Mouse (Mus musculus) heart, postnatal 0 days (tissue): ENCODE data around the gene Uchl5. TPM values are rescaled to one million over a fixed set of nuclear protein-coding genes. Genes with fewer than 3 reads are reported as not detected.

Experiments used
- ATAC-seq: fragments of 200-750 bp; cut with Nextera tagmentation; 2 replicates; pipeline ENCODE4 v1.8.0; 2017; ENCODE audit warnings: low read depth, moderate number of reproducible peaks, moderate library complexity; ENCODE audit not compliant: insufficient read depth
- DNase-seq: peaks from one replicate; pipeline ENCODE4 v3.0.0-alpha.2; 2016; ENCODE audit warnings: low spot score
- H3K27ac ChIP-seq: fragments of 300-500 bp; sonication (generic); 2 replicates; pipeline ENCODE4 v1.5.1; 2014; ENCODE audit warnings: low read depth, mild to moderate bottlenecking
- H3K27me3 ChIP-seq: fragments of 300-500 bp; sonication (generic); 2 replicates; pipeline ENCODE4 v1.6.1; 2014; ENCODE audit warnings: low read length, mixed read lengths; ENCODE audit not compliant: control insufficient read depth, insufficient read depth
- H3K36me3 ChIP-seq: fragments of 300-500 bp; sonication (generic); replicated peaks from 2 replicates; pipeline ENCODE4 v1.6.1; 2014; ENCODE audit warnings: low read length, mixed read lengths; ENCODE audit not compliant: control insufficient read depth, insufficient read depth
- H3K4me1 ChIP-seq: fragments of 300-500 bp; sonication (generic); 2 replicates; pipeline ENCODE4 v1.6.1; 2014; ENCODE audit warnings: antibody characterized with exemption; ENCODE audit not compliant: control insufficient read depth, insufficient read depth
- H3K4me2 ChIP-seq: fragments of 300-500 bp; sonication (generic); 2 replicates; pipeline ENCODE4 v1.6.1; 2014; ENCODE audit warnings: low read depth, mild to moderate bottlenecking, low read length, moderate library complexity
- H3K4me3 ChIP-seq: fragments of 300-500 bp; sonication (generic); 2 replicates; pipeline ENCODE4 v1.5.1; 2014; ENCODE audit warnings: low read depth, low read length
- H3K9ac ChIP-seq: fragments of 300-500 bp; sonication (generic); replicated peaks from 2 replicates; pipeline ENCODE4 v1.6.1; 2014; ENCODE audit warnings: low read depth, low read length, mixed read lengths
- H3K9me3 ChIP-seq: fragments of 300-500 bp; sonication (generic); replicated peaks from 2 replicates; pipeline ENCODE4 v1.6.1; 2016; ENCODE audit warnings: low read length; ENCODE audit not compliant: control insufficient read depth
- CTCF ChIP-seq: IDR thresholded peaks from 2 replicates; pipeline ENCODE4 v1.5.1; 2016; ENCODE audit warnings: antibody characterized with exemption, control low read depth, low read depth
- EP300 ChIP-seq: IDR thresholded peaks from 2 replicates; pipeline ENCODE4 v1.6.1; 2016; ENCODE audit warnings: antibody characterized with exemption, low read depth
- WGBS: fragments of 180-500 bp; shearing (Covaris S2); extraction: QIAGEN DNeasy Blood & Tissue Kit; methylation state at CpG from one replicate; pipeline ENCODE4 v1.1.7; 2014; 5-methylcytosine and 5-hydroxymethylcytosine counted together
- polyA plus RNA-seq: library from polyadenylated mRNA; unstranded; fragments of >200 nt; fragmentation: Nextera tagmentation; extraction: Ambion mirVana; gene quantifications from 2 replicates; pipeline ENCODE4 v1.2.1, GENCODE M21; 2015
- total RNA-seq: library from RNA; depleted of rRNA; stranded (reverse); fragments of >200 nt; gene quantifications from 2 replicates; pipeline ENCODE4 v1.2.3, GENCODE M21; 2014; ENCODE audit warnings: low replicate concordance

Gene Uchl5
- total and polyA plus RNA-seq, 2 experiments from 2014 or later: 5.8 to 46.4 TPM

DNA sequence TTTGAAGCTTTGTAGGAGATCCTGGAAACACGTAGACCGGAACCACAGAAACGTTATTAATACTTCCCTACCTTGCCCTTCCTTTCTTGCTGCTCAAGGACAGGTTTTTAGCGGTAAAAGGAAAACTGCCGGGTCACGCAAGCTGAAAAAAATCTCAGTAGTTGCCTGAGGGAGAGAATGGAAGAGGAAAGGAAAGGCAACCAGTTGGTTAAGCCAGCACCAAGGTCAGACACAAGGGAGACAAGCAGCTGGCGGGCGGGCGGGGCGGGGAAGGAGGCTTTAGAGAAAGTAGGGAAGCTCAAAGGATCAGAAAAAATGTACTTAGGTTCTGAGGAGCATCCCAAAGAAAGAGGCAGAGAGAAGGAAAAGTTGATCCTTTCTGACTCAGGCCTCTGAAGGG lies 31.2 kb upstream of the Uchl5 start:
- TF ChIP-seq EP300 (no peak), CTCF (no peak)
- DNase-seq (no peak), ATAC-seq (no peak)
- no peaks in the 10 kb centered on the region for H3K4me1 ChIP-seq
- WGBS: 86% methylated on average over 10 of the region's 10 CpGs
- H3K9ac ChIP-seq: no peak overlapping the region
- H3K4me3 ChIP-seq: no peak overlapping the region
- H3K9me3 ChIP-seq: no peaks in the 10 kb centered on the region
- no peak overlapping the region for H3K4me2 ChIP-seq
- no peaks in the 10 kb centered on the region for H3K27me3 ChIP-seq
- H3K36me3 ChIP-seq: peaks cover 57% of the 10 kb centered on the region
- H3K27ac ChIP-seq: no peak overlapping the region

DNA sequence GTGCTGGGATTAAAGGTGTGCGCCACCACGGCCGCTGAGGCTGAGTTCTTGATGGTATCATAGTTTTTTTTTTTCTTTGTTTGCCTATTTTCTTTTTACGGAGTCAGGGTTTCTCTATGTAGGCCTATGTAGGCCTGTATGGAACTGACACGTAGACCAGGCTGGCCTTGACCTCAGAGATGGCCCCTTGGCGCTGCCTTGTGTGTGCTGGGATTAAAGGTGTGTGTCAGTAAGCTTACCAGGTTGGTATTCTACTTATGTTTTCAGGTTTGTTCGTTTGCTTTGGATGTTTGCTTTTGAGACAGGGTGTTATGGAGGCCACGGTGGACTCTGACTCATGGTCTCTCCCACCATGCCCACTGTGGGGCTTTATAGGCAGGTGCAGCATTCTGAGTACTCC lies 14.9 kb upstream of the Uchl5 start:
- H3K9ac ChIP-seq: no peak overlapping the region
- H3K4me3 ChIP-seq: no peak overlapping the region
- H3K36me3 ChIP-seq: peaks cover 67% of the 10 kb centered on the region
- no peak for DNase-seq
- no peaks in the 10 kb centered on the region for H3K9me3 ChIP-seq
- no peak overlapping the region for H3K27ac ChIP-seq
- TF ChIP-seq EP300: no peak
- H3K27me3 ChIP-seq: no peaks in the 10 kb centered on the region
- H3K4me1 ChIP-seq: no peaks in the 10 kb centered on the region
- WGBS: 95% methylated on average over 8 of the region's 8 CpGs
- no peak overlapping the region for H3K4me2 ChIP-seq
- no peak for ATAC-seq

DNA sequence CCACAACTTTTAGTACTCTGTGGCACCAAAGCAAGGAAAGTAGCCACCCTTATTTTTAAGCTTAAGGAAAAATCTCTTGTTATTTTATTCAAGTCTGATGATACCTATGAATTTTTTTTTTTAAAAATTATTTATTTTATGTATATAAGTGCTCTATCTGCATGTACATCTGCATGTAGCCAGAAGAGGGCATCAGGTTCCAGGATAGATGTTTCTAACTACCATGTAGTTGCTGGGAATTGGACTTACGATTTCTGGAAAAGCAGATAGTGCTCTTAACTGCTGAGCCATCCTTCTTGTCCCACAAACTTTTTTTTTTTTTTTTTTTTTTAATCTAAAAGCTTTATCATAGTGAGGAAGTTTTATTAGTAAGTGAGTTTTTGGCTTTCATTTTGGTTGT lies 12.6 kb upstream of the Uchl5 start:
- WGBS: 57% methylated on average over 1 of the region's 1 CpGs
- Histone ChIP-seq H3K4me3 (no peak overlapping the region), H3K27me3 (no peaks in the 10 kb centered on the region), H3K36me3 (peaks cover 48% of the 10 kb centered on the region), H3K27ac (no peak overlapping the region), H3K9me3 (no peaks in the 10 kb centered on the region), H3K4me2 (no peak overlapping the region), H3K4me1 (no peaks in the 10 kb centered on the region), H3K9ac (no peak overlapping the region)
- TF ChIP-seq CTCF: peak; percentile 23; the same call in 1 of the 2 replicates
- TF ChIP-seq EP300: no peak
- ATAC-seq: no peak
- no peak for DNase-seq

DNA sequence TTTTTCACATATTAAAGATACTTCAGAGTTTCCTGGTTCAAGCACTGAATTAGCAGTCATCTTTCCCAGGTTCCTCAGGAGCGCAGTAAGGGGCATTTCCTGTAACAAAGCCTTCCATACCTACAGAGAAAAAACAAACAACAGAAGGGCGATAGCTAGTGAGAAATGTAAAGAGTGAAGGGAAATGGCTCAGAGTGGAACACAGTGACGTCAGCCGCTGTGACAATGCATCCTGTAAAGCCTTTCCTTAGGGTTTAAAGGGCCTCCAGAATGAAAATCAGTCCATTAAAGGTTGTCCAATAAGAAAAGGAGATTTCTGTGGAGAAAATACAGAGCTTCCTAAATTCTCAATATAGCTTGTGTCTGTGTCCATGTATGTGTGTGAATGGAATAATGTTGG lies 11.3 kb upstream of the Uchl5 start:
- ATAC-seq: no peak
- no peak overlapping the region for H3K9ac ChIP-seq
- H3K4me2 ChIP-seq: no peak overlapping the region
- H3K9me3 ChIP-seq: no peaks in the 10 kb centered on the region
- no peak overlapping the region for H3K27ac ChIP-seq
- H3K4me3 ChIP-seq: no peak overlapping the region
- WGBS: 67% methylated on average over 4 of the region's 4 CpGs
- no peaks in the 10 kb centered on the region for H3K4me1 ChIP-seq
- no peaks in the 10 kb centered on the region for H3K27me3 ChIP-seq
- H3K36me3 ChIP-seq: peaks cover 46% of the 10 kb centered on the region
- TF ChIP-seq CTCF (no peak), EP300 (no peak)
- DNase-seq: no peak

DNA sequence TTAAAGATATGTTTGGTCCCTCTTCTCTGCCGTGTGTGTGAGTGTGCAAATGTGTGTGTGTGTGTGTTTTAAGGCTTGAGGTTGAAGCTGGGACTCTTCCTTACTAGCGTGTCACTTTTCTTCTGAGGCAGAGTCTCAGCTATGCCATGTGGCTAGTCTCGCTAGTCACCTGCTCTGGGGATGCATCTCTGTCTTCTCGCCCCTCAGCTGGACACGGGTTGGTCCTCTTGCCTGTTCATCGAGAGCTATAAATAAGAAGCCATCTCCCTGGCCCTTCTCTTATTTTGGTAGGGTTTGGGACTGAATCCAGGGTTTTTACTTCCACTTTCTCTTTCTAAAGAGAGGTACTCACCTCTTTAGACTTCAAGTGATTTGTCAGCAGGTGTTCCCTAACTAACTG lies 10.8 kb upstream of the Uchl5 start:
- TF ChIP-seq CTCF (no peak), EP300 (no peak)
- H3K9me3 ChIP-seq: no peaks in the 10 kb centered on the region
- H3K27ac ChIP-seq: no peak overlapping the region
- no peaks in the 10 kb centered on the region for H3K4me1 ChIP-seq
- peaks cover 42% of the 10 kb centered on the region for H3K36me3 ChIP-seq
- H3K27me3 ChIP-seq: no peaks in the 10 kb centered on the region
- ATAC-seq: no peak
- 88% methylated on average over 6 of the region's 6 CpGs for WGBS
- no peak for DNase-seq
- H3K4me2 ChIP-seq: no peak overlapping the region
- no peak overlapping the region for H3K9ac ChIP-seq
- H3K4me3 ChIP-seq: no peak overlapping the region

GRCm38 (mm10) chr1:143770444-143771109 lies 6.5 kb upstream of the Uchl5 start:
- Histone ChIP-seq H3K27ac (no peak overlapping the region), H3K9ac (no peak overlapping the region)
- ATAC-seq: no peak

More at GRCm38 (mm10) chr1:143770444-143771109, 6.5 kb upstream of the Uchl5 start:
- 0 out of 2 replicates have a peak, but pooled peaks cover 7% of the 10 kb centered on the region for H3K4me1 ChIP-seq
- no peak overlapping the region for H3K4me3 ChIP-seq
- H3K36me3 ChIP-seq: peaks cover 30% of the 10 kb centered on the region
- no peaks in the 10 kb centered on the region for H3K9me3 ChIP-seq
- DNase-seq: no peak
- 81% methylated on average over 20 of the region's 20 CpGs for WGBS
- H3K4me2 ChIP-seq: no peak overlapping the region
- TF ChIP-seq CTCF (no peak), EP300 (no peak)
- H3K27me3 ChIP-seq: no peaks in the 10 kb centered on the region
